Comparison of ENCODE assay signal across 11 mouse cellular contexts in genomic region chr8:26244308-26244707, GRCm38 (mm10).
"Had no signal": no experiment of that assay in that cellular context is flagged by ENCODE, and none has a peak within 500 bp of the region (broad histone marks: within the 10 kb centered on the region; RNA-seq: fewer than 3 reads in every experiment).

No protein-coding gene starts in this region.

- H3K27me3 ChIP-seq: midbrain, embryonic 13.5 days; midbrain, embryonic 15.5 days; neural tube, embryonic 12.5 days had no signal

- H3K27ac ChIP-seq: midbrain, embryonic 13.5 days; midbrain, embryonic 15.5 days; neural tube, embryonic 12.5 days had no signal

- DNase-seq: lung, adult 18-20 months; lung, postnatal 10 days; right cerebral cortex, postnatal 14 days; thymus, adult 18-20 months; thymus, postnatal 14 days; thymus, postnatal 36 days had no signal

- H3K9me3 ChIP-seq: midbrain, embryonic 13.5 days; midbrain, embryonic 15.5 days; neural tube, embryonic 12.5 days had no signal

- H3K9ac ChIP-seq: lung, embryonic 14.5 days; midbrain, embryonic 13.5 days; midbrain, embryonic 15.5 days; neural tube, embryonic 12.5 days had no signal

- ATAC-seq: midbrain, embryonic 13.5 days; midbrain, embryonic 15.5 days had no signal

- H3K36me3 ChIP-seq: midbrain, embryonic 13.5 days; midbrain, embryonic 15.5 days; neural tube, embryonic 12.5 days had no signal

- H3K4me1 ChIP-seq: midbrain, embryonic 13.5 days; midbrain, embryonic 15.5 days; neural tube, embryonic 12.5 days had no signal

- H3K4me2 ChIP-seq: lung, embryonic 14.5 days; midbrain, embryonic 11.5 days; midbrain, embryonic 13.5 days; midbrain, embryonic 15.5 days; neural tube, embryonic 12.5 days had no signal

- H3K4me3 ChIP-seq: midbrain, embryonic 13.5 days; midbrain, embryonic 15.5 days; neural tube, embryonic 12.5 days had no signal
